Mouse (Mus musculus) liver, postnatal 0 days (tissue): ENCODE results near the gene Nup155. TPM values are rescaled to one million over a fixed set of nuclear protein-coding genes. Genes with fewer than 3 reads are reported as not detected.

Experiments used
- ATAC-seq: fragments of 200-750 bp; cut with Nextera tagmentation; 2 replicates; pipeline ENCODE4 v1.8.0; 2017; ENCODE audit warnings: mild to moderate bottlenecking, moderate library complexity
- DNase-seq: peaks from one replicate; pipeline ENCODE4 v3.0.0-alpha.2; 2016
- H3K27ac ChIP-seq: fragments of 300-500 bp; sonication (generic); 2 replicates; pipeline ENCODE4 v1.5.1; 2014; ENCODE audit warnings: antibody characterized with exemption, moderate library complexity, mild to moderate bottlenecking, low read depth
- H3K27me3 ChIP-seq: fragments of 300-500 bp; sonication (generic); 2 replicates; pipeline ENCODE4 v1.6.1; 2014; ENCODE audit warnings: low read length, control low read depth, mixed read lengths; ENCODE audit not compliant: insufficient read depth
- H3K36me3 ChIP-seq: fragments of 300-500 bp; sonication (generic); replicated peaks from 2 replicates; pipeline ENCODE4 v1.6.1; 2014; ENCODE audit warnings: mild to moderate bottlenecking, control low read depth, low read length, moderate library complexity, mixed read lengths; ENCODE audit not compliant: insufficient read depth
- H3K4me1 ChIP-seq: fragments of 300-500 bp; sonication (generic); 2 replicates; pipeline ENCODE4 v1.6.1; 2014; ENCODE audit warnings: antibody characterized with exemption, mild to moderate bottlenecking, control low read depth; ENCODE audit not compliant: insufficient read depth
- H3K4me2 ChIP-seq: fragments of 300-500 bp; sonication (generic); 2 replicates; pipeline ENCODE4 v1.6.1; 2014; ENCODE audit warnings: low read depth, mild to moderate bottlenecking, low read length, moderate library complexity, mixed read lengths
- H3K4me3 ChIP-seq: fragments of 300-500 bp; sonication (generic); 2 replicates; pipeline ENCODE4 v1.5.1; 2014; ENCODE audit warnings: low read depth, low read length
- H3K9ac ChIP-seq: fragments of 300-500 bp; sonication (generic); replicated peaks from 2 replicates; pipeline ENCODE4 v1.6.1; 2014; ENCODE audit warnings: mild to moderate bottlenecking, moderate library complexity
- H3K9me3 ChIP-seq: fragments of 300-500 bp; sonication (generic); 2 replicates; pipeline ENCODE4 v1.6.1; 2016; ENCODE audit warnings: mild to moderate bottlenecking, control low read depth, low read length, mixed read lengths
- CTCF ChIP-seq: sonication (generic); IDR thresholded peaks from 2 replicates; pipeline ENCODE4 v1.5.1; 2016; ENCODE audit warnings: antibody characterized with exemption, low read depth
- EP300 ChIP-seq: IDR thresholded peaks from 2 replicates; pipeline ENCODE4 v1.6.1; 2016; ENCODE audit warnings: antibody characterized with exemption, low read depth, mild to moderate bottlenecking
- WGBS: fragments of 180-500 bp; shearing (Covaris S2); extraction: QIAGEN DNeasy Blood & Tissue Kit; methylation state at CpG from one replicate; pipeline ENCODE4 v1.1.7; 2014; ENCODE audit not compliant: insufficient replicate concordance; 5-methylcytosine and 5-hydroxymethylcytosine counted together
- polyA plus RNA-seq: library from polyadenylated mRNA; unstranded; fragments of >200 nt; fragmentation: Nextera tagmentation; extraction: Ambion mirVana; gene quantifications from 2 replicates; pipeline ENCODE4 v1.2.1, GENCODE M21; 2015

Gene Nup155
- polyA plus RNA-seq, 1 experiment from 2014 or later, result 4.1 TPM

DNA sequence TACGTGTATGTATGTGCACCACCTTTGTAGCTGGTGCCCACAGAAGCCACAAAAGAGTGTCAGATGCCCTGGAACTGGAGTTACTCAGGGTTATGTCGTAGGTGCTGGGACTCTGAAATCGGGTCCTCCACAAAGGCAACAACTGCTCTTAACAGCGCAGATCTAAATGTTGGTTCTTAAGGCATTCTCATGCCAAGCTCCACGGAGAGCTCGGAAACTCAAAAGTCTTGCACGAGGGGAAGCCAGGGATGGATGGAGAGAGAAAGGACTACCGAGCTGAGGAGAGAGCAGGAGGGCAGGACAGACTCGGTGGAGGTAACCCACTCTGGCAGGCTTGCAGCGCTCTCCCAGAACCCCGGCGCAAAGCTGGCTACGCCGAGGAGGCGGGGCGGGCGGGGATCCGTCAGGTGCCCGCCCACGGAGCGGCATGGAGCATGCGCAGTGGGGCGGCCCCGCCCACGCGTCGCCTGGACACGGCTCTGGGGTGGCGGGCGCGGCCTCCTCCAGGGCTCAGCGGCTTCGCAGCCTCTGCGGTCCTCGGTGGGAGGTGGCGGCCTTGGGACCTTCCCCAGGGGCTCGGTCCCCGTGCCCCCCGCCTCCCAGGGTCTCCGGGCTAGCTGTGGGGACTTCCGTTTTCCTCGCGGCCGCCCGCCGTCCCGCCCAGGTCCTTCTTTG is 59.7 kb downstream of the Nup155 start, which contains the start of gene Cplane1:
Cplane1 (plus strand) TSS at position 516 of the 675 bp plus-strand sequence.
- Histone ChIP-seq H3K9ac (peak within 1 kb of the TSS; percentile 85), H3K27me3 (no peaks in the 10 kb centered on the region), H3K27ac (no peak within 1 kb of the TSS), H3K36me3 (no peaks in the 10 kb centered on the region), H3K4me1 (peaks cover 6% of the 10 kb centered on the region; the same call in 1 of the 2 replicates), H3K9me3 (no peaks in the 10 kb centered on the region), H3K4me3 (peak within 1 kb of the TSS; percentile 87), H3K4me2 (peak within 1 kb of the TSS; percentile 100)
- ATAC-seq (peak; percentile 100), DNase-seq (peak; percentile 97)
- under 1% methylated on average over 38 of the region's 47 CpGs for WGBS
- TF ChIP-seq EP300 (no peak), CTCF (no peak)

DNA sequence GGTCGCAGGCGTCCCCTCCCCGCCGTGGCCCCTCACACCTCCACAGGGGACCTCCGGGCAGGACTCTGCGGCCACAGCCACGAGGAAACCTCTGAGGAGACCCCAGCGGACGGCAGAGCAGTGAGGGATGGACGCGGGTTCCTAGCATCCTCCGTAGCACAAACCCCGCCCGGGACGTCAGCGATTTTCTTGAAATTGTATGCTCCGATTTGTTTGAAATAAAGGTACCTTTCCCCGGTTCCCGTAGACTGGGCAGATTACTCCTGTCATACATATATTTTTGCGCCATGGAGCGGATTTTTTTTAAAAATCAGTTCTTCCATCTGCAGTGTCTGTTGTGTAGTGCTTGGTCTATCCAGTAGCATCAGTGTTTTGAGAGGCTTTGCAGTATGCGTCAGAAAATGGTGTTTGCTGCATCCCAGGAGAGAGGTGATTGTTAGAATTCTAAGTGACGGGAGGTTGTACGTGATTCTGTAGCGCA is 60.2 kb downstream of the Nup155 start:
- DNase-seq (no peak), ATAC-seq (peak; percentile 45)
- H3K27ac ChIP-seq, result no peak overlapping the region
- peaks cover 6% of the 10 kb centered on the region; the same call in 1 of the 2 replicates for H3K4me1 ChIP-seq
- peak overlapping the region; percentile 87 for H3K4me3 ChIP-seq
- no peaks in the 10 kb centered on the region for H3K9me3 ChIP-seq
- TF ChIP-seq CTCF, result no peak
- TF ChIP-seq EP300, result no peak
- 1% methylated on average over 23 of the region's 25 CpGs for WGBS
- H3K27me3 ChIP-seq, result no peaks in the 10 kb centered on the region
- peak overlapping the region; percentile 100 for H3K4me2 ChIP-seq
- peak overlapping the region; percentile 85 for H3K9ac ChIP-seq
- H3K36me3 ChIP-seq, result no peaks in the 10 kb centered on the region

DNA sequence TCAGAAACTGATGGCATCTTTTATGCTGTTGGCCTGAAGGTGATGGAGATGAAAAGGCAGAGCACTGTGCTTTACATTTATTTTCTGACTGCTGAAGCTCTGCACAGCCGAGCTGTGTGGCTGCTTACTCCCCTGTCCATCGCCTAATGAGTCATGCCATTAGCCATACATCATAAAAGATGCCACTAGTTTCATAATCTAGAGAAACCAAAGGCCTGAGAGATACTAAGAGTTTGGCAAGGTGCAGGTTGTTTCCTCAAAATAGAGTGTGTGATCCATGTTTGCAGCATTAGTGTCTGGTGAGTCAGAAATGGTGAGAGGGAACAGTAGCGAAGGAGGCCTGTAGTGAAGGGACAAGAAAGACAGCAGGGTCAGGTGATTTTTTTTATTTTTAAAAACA is 80.5 kb downstream of the Nup155 start:
- TF ChIP-seq CTCF (no peak), EP300 (no peak)
- Histone ChIP-seq H3K4me2 (no peak overlapping the region), H3K27ac (no peak overlapping the region), H3K4me3 (no peak overlapping the region), H3K36me3 (peaks cover 3% of the 10 kb centered on the region; the same call in 1 of the 2 replicates), H3K27me3 (no peaks in the 10 kb centered on the region), H3K4me1 (no peaks in the 10 kb centered on the region), H3K9ac (no peak overlapping the region), H3K9me3 (no peaks in the 10 kb centered on the region)
- DNase-seq, result no peak
- ATAC-seq, result no peak
- 76% methylated on average over 3 of the region's 3 CpGs for WGBS

DNA sequence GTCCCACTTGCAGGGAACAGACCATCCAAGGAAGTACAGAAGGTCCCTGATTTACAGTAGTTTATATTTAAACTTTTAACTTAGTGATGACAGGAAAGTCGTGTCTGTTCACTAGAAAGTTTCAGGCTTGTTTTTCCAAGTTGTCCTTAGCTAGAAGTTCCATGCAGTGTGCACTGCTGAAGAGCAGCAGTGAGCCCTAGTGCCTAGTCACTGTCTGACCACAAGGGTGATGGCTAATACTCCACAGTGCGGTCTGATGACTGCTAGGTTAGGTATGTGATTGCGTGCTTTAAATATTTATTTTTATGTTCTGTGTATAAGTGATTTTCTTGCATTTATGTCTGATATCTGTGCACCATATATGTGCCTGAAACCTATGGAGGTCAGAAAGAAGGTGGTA is 81.4 kb downstream of the Nup155 start:
- H3K4me3 ChIP-seq, result no peak overlapping the region
- DNase-seq, result no peak
- no peaks in the 10 kb centered on the region for H3K9me3 ChIP-seq
- ATAC-seq, result no peak
- TF ChIP-seq EP300, result no peak
- TF ChIP-seq CTCF, result no peak
- no peaks in the 10 kb centered on the region for H3K4me1 ChIP-seq
- no peak overlapping the region for H3K4me2 ChIP-seq
- H3K9ac ChIP-seq, result no peak overlapping the region
- peaks cover 3% of the 10 kb centered on the region; the same call in 1 of the 2 replicates for H3K36me3 ChIP-seq
- no peaks in the 10 kb centered on the region for H3K27me3 ChIP-seq
- WGBS, result 87% methylated on average over 3 of the region's 3 CpGs
- no peak overlapping the region for H3K27ac ChIP-seq

DNA sequence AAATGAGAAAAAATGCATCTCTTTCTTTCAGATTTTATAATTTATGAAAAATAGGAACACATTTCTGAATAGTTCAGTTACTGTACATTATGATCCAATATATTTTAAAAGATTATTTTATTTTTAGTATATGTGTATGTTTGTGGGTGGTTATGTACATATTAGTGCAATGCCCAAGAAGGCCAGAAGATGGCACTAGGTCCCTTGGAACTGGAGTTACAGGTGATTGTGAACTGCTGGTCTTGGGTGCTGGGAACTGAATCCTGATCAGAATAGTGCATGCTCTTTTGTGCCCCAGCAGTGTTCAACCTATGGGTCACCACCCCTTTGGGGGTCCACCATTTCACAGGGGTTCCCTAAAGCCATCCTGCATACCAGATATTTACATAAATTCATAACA is 91.2 kb downstream of the Nup155 start:
- H3K9me3 ChIP-seq, result 0 out of 2 replicates have a peak, but pooled peaks cover 3% of the 10 kb centered on the region
- H3K4me3 ChIP-seq, result no peak overlapping the region
- no peak overlapping the region for H3K9ac ChIP-seq
- H3K27ac ChIP-seq, result no peak overlapping the region
- H3K27me3 ChIP-seq, result no peaks in the 10 kb centered on the region
- no peak overlapping the region for H3K4me2 ChIP-seq
- peak; percentile 47 for TF ChIP-seq CTCF
- TF ChIP-seq EP300, result no peak
- H3K4me1 ChIP-seq, result no peaks in the 10 kb centered on the region
- H3K36me3 ChIP-seq, result 0 out of 2 replicates have a peak, but pooled peaks cover 8% of the 10 kb centered on the region
- DNase-seq (no peak), ATAC-seq (no peak)

DNA sequence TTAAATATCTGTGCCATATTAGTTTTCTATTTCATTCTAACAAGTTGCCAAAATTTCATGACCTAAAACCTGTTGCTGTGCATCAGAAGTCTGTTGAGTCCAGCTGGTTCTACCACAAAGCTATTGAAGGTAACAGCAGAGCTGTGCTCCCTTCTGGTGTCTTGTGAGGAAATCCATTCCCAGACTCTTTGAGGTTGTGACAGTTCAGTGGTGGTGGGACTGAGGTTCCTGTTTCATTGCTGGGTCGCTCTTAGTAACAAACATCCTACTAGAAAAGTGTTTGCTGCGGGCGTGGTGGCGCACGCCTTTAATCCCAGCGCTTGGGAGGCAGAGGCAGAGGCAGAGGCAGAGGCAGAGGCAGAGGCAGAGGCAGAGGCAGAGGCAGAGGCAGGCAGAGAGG is 99.3 kb downstream of the Nup155 start:
- WGBS, result 78% methylated on average over 6 of the region's 6 CpGs
- H3K27ac ChIP-seq, result no peak overlapping the region
- no peak overlapping the region for H3K9ac ChIP-seq
- 0 out of 2 replicates have a peak, but pooled peaks cover 3% of the 10 kb centered on the region for H3K36me3 ChIP-seq
- H3K4me2 ChIP-seq, result no peak overlapping the region
- TF ChIP-seq CTCF (no peak), EP300 (no peak)
- no peaks in the 10 kb centered on the region for H3K27me3 ChIP-seq
- no peak for ATAC-seq
- DNase-seq, result no peak
- H3K9me3 ChIP-seq, result no peaks in the 10 kb centered on the region
- no peak overlapping the region for H3K4me3 ChIP-seq
- no peaks in the 10 kb centered on the region for H3K4me1 ChIP-seq

Other genes with a start within 250 kb of the Nup155 start
- 13.1 and 15.5 TPM in 2 replicates for gene Wdr70, start 10.1 kb upstream of the Nup155 start, polyA plus RNA-seq
- gene Cplane1, start 59.8 kb downstream of the Nup155 start, polyA plus RNA-seq, result 0.56 and 0.61 TPM in 2 replicates